13 mouse cellular contexts compared by ENCODE assay signal in the genomic region with DNA sequence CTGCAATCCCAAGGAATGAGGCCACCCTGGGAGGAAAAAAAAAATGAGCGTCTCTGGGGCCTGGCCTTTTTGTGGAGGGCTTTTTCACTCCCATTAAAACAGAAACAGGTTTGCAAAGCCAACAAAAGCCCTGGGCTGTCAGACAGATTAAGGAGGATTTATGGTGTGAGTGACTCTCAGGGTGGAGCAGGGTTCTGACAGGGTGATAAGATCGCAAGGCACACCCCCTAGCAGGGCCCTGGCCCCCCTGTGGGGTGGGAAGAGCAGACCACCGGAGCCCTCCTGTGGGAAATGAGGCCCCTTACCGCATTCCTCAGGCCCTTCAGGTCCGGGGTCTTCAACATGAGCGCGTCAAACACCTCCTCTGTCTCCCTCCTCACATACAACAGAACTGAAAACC. TPM values are rescaled to one million over a fixed set of nuclear protein-coding genes. Genes with fewer than 3 reads are reported as not detected.
DNase-seq lines count a peak whose midpoint lies in the region; ATAC-seq and TF ChIP-seq lines count a peak whose summit lies in the region.
"Had no signal": no experiment of that assay in that cellular context is flagged by ENCODE, and none has a peak within 500 bp of the region (broad histone marks: within the 10 kb centered on the region; RNA-seq: fewer than 3 reads in every experiment).

No protein-coding gene starts in this region.

- WGBS in hindbrain, postnatal 0 days, result 35% methylated on average over 7 of the region's 7 CpGs
- 20% methylated on average over 7 of the region's 7 CpGs for WGBS in hindbrain, embryonic 12.5 days
- 5% methylated on average over 7 of the region's 7 CpGs for WGBS in limb, embryonic 12.5 days

- no peak for ATAC-seq in hindbrain, postnatal 0 days
- ATAC-seq in hindbrain, embryonic 12.5 days (ENCODE audit: low FRiP score), result no peak
- no peak for ATAC-seq in limb, embryonic 12.5 days (ENCODE audit: insufficient number of reproducible peaks, insufficient read depth, low FRiP score, low TSS enrichment, low read depth)
- no peak for ATAC-seq in monocyte, adult 5-6 weeks (replicated peaks; ENCODE audit: insufficient number of reproducible peaks, low FRiP score, low TSS enrichment, poor library complexity, severe bottlenecking)
- ATAC-seq: intestine, embryonic 15.5 days had no signal

- TF ChIP-seq CTCF in hindbrain, postnatal 0 days (IDR thresholded peaks at IDR 0.05; ENCODE audit: low read depth), result no peak
- no peak for TF ChIP-seq CTCF in ES-Bruce4 (IDR thresholded peaks at IDR 0.05; ENCODE audit: low read depth, low read length)

- no peak overlapping the region for H3K4me3 ChIP-seq in hindbrain, postnatal 0 days (ENCODE audit: low read length)
- H3K4me3 ChIP-seq in hindbrain, embryonic 12.5 days, result no peak overlapping the region
- H3K4me3 ChIP-seq in ES-Bruce4 (ENCODE audit: low read depth, low read length) (no peak overlapping the region), ES-E14 (ENCODE audit: insufficient read depth in 1 of 2, low read depth in 1 of 2, low read length in 2 of 2, poor library complexity in 1 of 2, severe bottlenecking in 1 of 2) (peak overlapping the region; percentile 29 to 33; a peak in 2 of 4 replicates)
- H3K4me3 ChIP-seq in limb, embryonic 12.5 days (replicated peaks), result no peak overlapping the region
- H3K4me3 ChIP-seq: intestine, embryonic 15.5 days had no signal

- no peak overlapping the region for H3K27ac ChIP-seq in hindbrain, postnatal 0 days
- no peak overlapping the region for H3K27ac ChIP-seq in hindbrain, embryonic 12.5 days
- peak overlapping the region; percentile 46; the same call in 1 of the 2 replicates for H3K27ac ChIP-seq in ES-Bruce4 (ENCODE audit: insufficient read depth, low read length)
- H3K27ac ChIP-seq in ES-E14 (ENCODE audit: insufficient read depth, low read depth, low read length, poor library complexity, severe bottlenecking), result peak overlapping the region; percentile 63
- H3K27ac ChIP-seq in limb, embryonic 12.5 days, result peak overlapping the region; percentile 86
- H3K27ac ChIP-seq: intestine, embryonic 15.5 days had no signal

- 0 out of 2 replicates have a peak overlapping the region, but pooled peaks have one; percentile 1 for H3K9ac ChIP-seq in hindbrain, postnatal 0 days (replicated peaks; ENCODE audit: low read length)
- no peak overlapping the region for H3K9ac ChIP-seq in hindbrain, embryonic 12.5 days
- H3K9ac ChIP-seq in ES-Bruce4 (ENCODE audit: low read depth, poor library complexity, severe bottlenecking), result peak overlapping the region; percentile 7; the same call in 1 of the 2 replicates
- H3K9ac ChIP-seq in ES-E14 (ENCODE audit: insufficient read depth, low read depth, low read length, poor library complexity, severe bottlenecking), result peak overlapping the region; percentile 39; the same call in 1 of the 2 replicates
- no peak overlapping the region for H3K9ac ChIP-seq in limb, embryonic 12.5 days (replicated peaks)
- H3K9ac ChIP-seq: intestine, embryonic 15.5 days had no signal

- no peaks in the 10 kb centered on the region for H3K9me3 ChIP-seq in hindbrain, postnatal 0 days (ENCODE audit: low read length)
- no peaks in the 10 kb centered on the region for H3K9me3 ChIP-seq in hindbrain, embryonic 12.5 days (replicated peaks)
- H3K9me3 ChIP-seq in ES-Bruce4 (replicated peaks; ENCODE audit: control insufficient read depth, insufficient read depth, low read length, poor library complexity, severe bottlenecking), result no peaks in the 10 kb centered on the region
- H3K9me3 ChIP-seq in ES-E14 (ENCODE audit: control insufficient read depth, insufficient read depth, low read depth, low read length), result no peaks in the 10 kb centered on the region
- H3K9me3 ChIP-seq in limb, embryonic 12.5 days, result no peaks in the 10 kb centered on the region
- H3K9me3 ChIP-seq: intestine, embryonic 15.5 days had no signal

- no peak for TF ChIP-seq POLR2A in ES-Bruce4 (IDR thresholded peaks at IDR 0.05; ENCODE audit: insufficient read depth, low read length)

- no peaks in the 10 kb centered on the region for H3K27me3 ChIP-seq in hindbrain, postnatal 0 days (ENCODE audit: insufficient read depth, low read length)
- H3K27me3 ChIP-seq in hindbrain, embryonic 12.5 days, result peaks cover 5% of the 10 kb centered on the region
- H3K27me3 ChIP-seq in ES-Bruce4 (ENCODE audit: control insufficient read depth, insufficient read depth, low read length, poor library complexity, severe bottlenecking), result no peaks in the 10 kb centered on the region
- peaks cover 35% of the 10 kb centered on the region for H3K27me3 ChIP-seq in limb, embryonic 12.5 days
- H3K27me3 ChIP-seq: intestine, embryonic 15.5 days had no signal

- no peaks in the 10 kb centered on the region for H3K36me3 ChIP-seq in hindbrain, postnatal 0 days (ENCODE audit: insufficient read depth, low read length)
- no peaks in the 10 kb centered on the region for H3K36me3 ChIP-seq in hindbrain, embryonic 12.5 days
- H3K36me3 ChIP-seq in ES-Bruce4 (ENCODE audit: control insufficient read depth, insufficient read depth, low read length, poor library complexity, severe bottlenecking), result no peaks in the 10 kb centered on the region
- H3K36me3 ChIP-seq in ES-E14 (ENCODE audit: control insufficient read depth, insufficient read depth, low read length, poor library complexity, severe bottlenecking), result peaks cover 5% of the 10 kb centered on the region; the same call in 1 of the 2 replicates
- H3K36me3 ChIP-seq in limb, embryonic 12.5 days, result no peaks in the 10 kb centered on the region
- H3K36me3 ChIP-seq: intestine, embryonic 15.5 days had no signal

- TF ChIP-seq EP300 in ES-Bruce4 (IDR thresholded peaks at IDR 0.05; ENCODE audit: insufficient read depth, low read depth, low read length), result no peak

- no peak for DNase-seq in hindbrain, postnatal 0 days (ENCODE audit: low spot score)
- DNase-seq in ES-E14 (ENCODE audit: low read depth, low spot score), result no peak
- DNase-seq in lung, adult 18-20 months, result no peak
- DNase-seq: cerebellum, postnatal 25 days; thymus, postnatal 4 days had no signal

- H3K4me2 ChIP-seq in hindbrain, postnatal 0 days (ENCODE audit: low read depth, low read length), result no peak overlapping the region
- H3K4me2 ChIP-seq in hindbrain, embryonic 12.5 days (replicated peaks), result no peak overlapping the region
- peak overlapping the region; percentile 19; the same call in 1 of the 2 replicates for H3K4me2 ChIP-seq in limb, embryonic 12.5 days
- H3K4me2 ChIP-seq: intestine, embryonic 15.5 days had no signal

- no peaks in the 10 kb centered on the region for H3K4me1 ChIP-seq in hindbrain, postnatal 0 days (ENCODE audit: insufficient read depth, low read length)
- peaks cover 60% of the 10 kb centered on the region for H3K4me1 ChIP-seq in hindbrain, embryonic 12.5 days
- H3K4me1 ChIP-seq in ES-Bruce4 (ENCODE audit: control insufficient read depth, insufficient read depth, low read length) (peaks cover 39% of the 10 kb centered on the region), ES-E14 (ENCODE audit: control insufficient read depth in 2 of 2, insufficient read depth in 2 of 2, low read length in 2 of 2, poor library complexity in 1 of 2) (peaks cover 23 to 58% of the 10 kb centered on the region in 2 experiments)
- peaks cover 92% of the 10 kb centered on the region for H3K4me1 ChIP-seq in limb, embryonic 12.5 days (replicated peaks)

- in situ Hi-C loops in ES-E14 (cut with MboI; ENCODE audit: low sequenced_read_pairs in 2 of 2, unreplicated experiment in 2 of 2), result no loop called here

TF ChIP-seq in ES-E14, 5 proteins besides CTCF, POLR2A, EP300 and RAD21:
- TF ChIP-seq CHD2 (IDR thresholded peaks at IDR 0.05; ENCODE audit: low read depth, low read length), result no peak

RNA-seq across cellular contexts. Expression of a gene that starts 25.3 kb away (rescaled TPM):
- 1.7 and 2.5 TPM in 2 replicates for total RNA-seq in hindbrain, postnatal 0 days (2014; rRNA removed)
- polyA plus RNA-seq in hindbrain, postnatal 0 days (2015; fragmentation: Nextera tagmentation; extraction: Ambion mirVana), result 1.7 and 1.8 TPM in 2 replicates
- polyA plus RNA-seq in hindbrain, embryonic 12.5 days (2016; fragmentation: Nextera tagmentation; extraction: Ambion mirVana), result 3.7 TPM in 2 replicates
- polyA plus RNA-seq in ES-Bruce4 (2011; ENCODE audit: insufficient read depth, insufficient read length, low read depth, missing spikeins), result 18.0 and 21.5 TPM in 2 replicates
- 6.2 and 6.7 TPM in 2 replicates for total RNA-seq in ES-E14 (2012; rRNA removed)
- 11.1 and 11.7 TPM in 2 replicates for polyA plus RNA-seq in limb, embryonic 12.5 days (2016; fragmentation: Nextera tagmentation; extraction: Ambion mirVana)
- total RNA-seq in monocyte, adult 5-6 weeks (2017), result 0.38 TPM in 1 of 3 replicates, not detected in the others
- total RNA-seq: MEL had no signal

RNA-seq across cellular contexts. Expression of a gene that starts 53.3 kb away (rescaled TPM):
- total RNA-seq in hindbrain, postnatal 0 days (2014; rRNA removed), result 97.3 and 122 TPM in 2 replicates
- polyA plus RNA-seq in hindbrain, postnatal 0 days (2015; fragmentation: Nextera tagmentation; extraction: Ambion mirVana), result 8.5 and 9.4 TPM in 2 replicates
- 3.5 and 4.1 TPM in 2 replicates for polyA plus RNA-seq in hindbrain, embryonic 12.5 days (2016; fragmentation: Nextera tagmentation; extraction: Ambion mirVana)
- polyA plus RNA-seq in ES-Bruce4 (2011; ENCODE audit: insufficient read depth, insufficient read length, low read depth, missing spikeins), result 12.7 and 17.5 TPM in 2 replicates
- 15.3 and 35.0 TPM in 2 replicates for total RNA-seq in ES-E14 (2012; rRNA removed)
- 3.1 and 3.5 TPM in 2 replicates for polyA plus RNA-seq in limb, embryonic 12.5 days (2016; fragmentation: Nextera tagmentation; extraction: Ambion mirVana)
- 16.7 to 50.4 TPM (median 25.1 TPM) in 3 replicates for total RNA-seq in monocyte, adult 5-6 weeks (2017)

RNA-seq across cellular contexts. Expression of a gene that starts 53.5 kb away (rescaled TPM):
- 0.42 and 0.79 TPM in 2 replicates for total RNA-seq in hindbrain, postnatal 0 days (2014; rRNA removed)
- 0.29 and 0.71 TPM in 2 replicates for polyA plus RNA-seq in hindbrain, postnatal 0 days (2015; fragmentation: Nextera tagmentation; extraction: Ambion mirVana)
- 0.56 and 0.71 TPM in 2 replicates for polyA plus RNA-seq in hindbrain, embryonic 12.5 days (2016; fragmentation: Nextera tagmentation; extraction: Ambion mirVana)
- polyA plus RNA-seq in ES-Bruce4 (2011; ENCODE audit: insufficient read depth, insufficient read length, low read depth, missing spikeins), result 0.79 and 1.8 TPM in 2 replicates
- 0.09 and 0.26 TPM in 2 replicates for total RNA-seq in ES-E14 (2012; rRNA removed)
- polyA plus RNA-seq in limb, embryonic 12.5 days (2016; fragmentation: Nextera tagmentation; extraction: Ambion mirVana), result 0.09 and 0.21 TPM in 2 replicates
- not detected in 3 replicates for total RNA-seq in monocyte, adult 5-6 weeks (2017)
- total RNA-seq: gastrocnemius, postnatal 4 days; liver, adult 2 months; MEL had no signal
- polyA plus RNA-seq: liver, adult 2 months had no signal

Comparison
In these comparisons a context has a peak if more than half of its experiments do, and no peak if none do; other contexts are left out.
1. H3K9ac ChIP-seq: peak in hindbrain, postnatal 0 days (single experiment), ES-Bruce4 (single experiment) and ES-E14 (single experiment); none in hindbrain, embryonic 12.5 days (single experiment) and limb, embryonic 12.5 days (single experiment).
2. H3K27ac ChIP-seq: peak in ES-Bruce4 (single experiment), ES-E14 (single experiment) and limb, embryonic 12.5 days (single experiment); none in hindbrain, postnatal 0 days (single experiment) and hindbrain, embryonic 12.5 days (single experiment).
3. H3K4me3 ChIP-seq: peak in ES-E14 (2 of 2); none in hindbrain, postnatal 0 days (single experiment), hindbrain, embryonic 12.5 days (single experiment), ES-Bruce4 (single experiment) and limb, embryonic 12.5 days (single experiment).